ENCODE assay signal across 10 mouse cellular contexts in genomic region chr17:32771213-32771612, GRCm38 (mm10). TPM values are rescaled to one million over a fixed set of nuclear protein-coding genes. Genes with fewer than 3 reads are reported as not detected.
DNase-seq lines count a peak whose midpoint lies in the region; TF ChIP-seq lines count a peak whose summit lies in the region.
"Had no signal": no experiment of that assay in that cellular context is flagged by ENCODE, and none has a peak within 500 bp of the region (broad histone marks: within the 10 kb centered on the region; RNA-seq: fewer than 3 reads in every experiment).

No protein-coding gene starts in this region.

- peaks cover 36% of the 10 kb centered on the region for H3K36me3 ChIP-seq in kidney, adult 2 months (ENCODE audit: control insufficient read depth, insufficient read depth, low read length)
- peaks cover 38% of the 10 kb centered on the region for H3K36me3 ChIP-seq in thymus, adult 2 months (ENCODE audit: control insufficient read depth, insufficient read depth, low read length)

- no peak overlapping the region for H3K27ac ChIP-seq in kidney, adult 2 months (ENCODE audit: insufficient read depth, low read depth, low read length)
- no peak overlapping the region for H3K27ac ChIP-seq in thymus, adult 2 months (ENCODE audit: control insufficient read depth, insufficient read depth, low read length)
- H3K27ac ChIP-seq: heart, embryonic 10.5 days had no signal

- TF ChIP-seq POLR2A in kidney, adult 2 months (IDR thresholded peaks at IDR 0.05; ENCODE audit: low read depth, low read length) = no peak
- no peak for TF ChIP-seq POLR2A in thymus, adult 2 months (IDR thresholded peaks at IDR 0.05; ENCODE audit: control insufficient read depth, extremely low read depth, insufficient read depth, low read length, poor library complexity)

- H3K4me1 ChIP-seq in kidney, adult 2 months (ENCODE audit: control insufficient read depth, insufficient read depth, low read length) = no peaks in the 10 kb centered on the region; the same call in 1 of the 2 replicates
- no peaks in the 10 kb centered on the region for H3K4me1 ChIP-seq in thymus, adult 2 months (replicated peaks; ENCODE audit: control insufficient read depth, insufficient read depth, low read length)
- H3K4me1 ChIP-seq: heart, embryonic 10.5 days had no signal

- TF ChIP-seq CTCF in kidney, adult 2 months (conservative IDR thresholded peaks at IDR 0.05; ENCODE audit: insufficient read depth, insufficient read length, low read depth, low read length) = 0 out of 2 replicates have a peak, but pooled peaks have one; percentile 20
- TF ChIP-seq CTCF in thymus, adult 2 months (IDR thresholded peaks at IDR 0.05; ENCODE audit: borderline replicate concordance, control insufficient read depth, extremely low read depth, insufficient read depth, low read length, poor library complexity) = no peak

- no peak overlapping the region for H3K4me3 ChIP-seq in kidney, adult 2 months (ENCODE audit: insufficient read depth, low read depth, low read length)
- H3K4me3 ChIP-seq in thymus, adult 2 months (ENCODE audit: control insufficient read depth, insufficient read depth, low read length) = no peak overlapping the region
- H3K4me3 ChIP-seq: heart, embryonic 10.5 days; megakaryocyte, embryonic 14.5 days had no signal

- peak; percentile 9 for DNase-seq in adrenal gland, adult 2 months
- DNase-seq in adrenal gland, postnatal 25 days = no peak
- DNase-seq in kidney, adult 2 months = peak; percentile 25
- no peak for DNase-seq in kidney, adult 18-20 months
- peak; percentile 21 for DNase-seq in thymus, adult 2 months
- DNase-seq in thymus, postnatal 25 days = no peak
- no peak for DNase-seq in frontal cortex, postnatal 36 days (ENCODE audit: low spot score in 2 of 2)
- DNase-seq in embryo, embryonic 9.5 days (ENCODE audit: extremely low spot score) = no peak

- 33% methylated on average over 1 of the region's 1 CpGs for WGBS in kidney, adult 2 months
- 56% methylated on average over 1 of the region's 1 CpGs for WGBS in thymus, adult 2 months

- H3K27me3 ChIP-seq in kidney, adult 2 months (replicated peaks; ENCODE audit: control insufficient read depth, insufficient read depth, low read length) = no peaks in the 10 kb centered on the region
- no peaks in the 10 kb centered on the region for H3K27me3 ChIP-seq in thymus, adult 2 months (ENCODE audit: control insufficient read depth, insufficient read depth, low read length)
- H3K27me3 ChIP-seq: megakaryocyte, embryonic 14.5 days had no signal

RNA-seq across cellular contexts. Expression of gene Zfp871, which starts 16.9 kb away (rescaled TPM):
- total RNA-seq in adrenal gland, adult 2 months (2021) = 10 to 100 TPM; 41.3 to 45.9 TPM
- 3.8 and 4.8 TPM in 2 replicates for polyA plus RNA-seq in adrenal gland, adult 2 months (2012; rRNA removed)
- 40.0 and 63.0 TPM in 2 replicates for total RNA-seq in adrenal gland, postnatal 25 days (2021)
- 20.5 and 24.8 TPM in 2 replicates for polyA plus RNA-seq in kidney, adult 2 months (2012; rRNA removed)
- 25.7 and 29.7 TPM in 2 replicates for polyA plus RNA-seq in thymus, adult 2 months (2012; rRNA removed)

RNA-seq across cellular contexts. Expression of gene Zfp811, which starts 38.5 kb away (rescaled TPM):
- under 1 TPM; 0.43 to 0.69 TPM for total RNA-seq in adrenal gland, adult 2 months (2021)
- 0.02 TPM in 1 of 2 replicates, not detected in the other for polyA plus RNA-seq in adrenal gland, adult 2 months (2012; rRNA removed)
- total RNA-seq in adrenal gland, postnatal 25 days (2021) = 0.91 and 1.1 TPM in 2 replicates
- 0.14 and 0.16 TPM in 2 replicates for polyA plus RNA-seq in kidney, adult 2 months (2012; rRNA removed)
- polyA plus RNA-seq in thymus, adult 2 months (2012; rRNA removed) = 0.05 and 0.13 TPM in 2 replicates

RNA-seq across cellular contexts. Expression of gene Zfp799, which starts 58.8 kb away (rescaled TPM):
- 10 to 100 TPM in 1 of 2 experiments, 1 to 10 TPM in 1; 8.9 to 13.5 TPM for total RNA-seq in adrenal gland, adult 2 months (2021)
- 1.6 and 3.9 TPM in 2 replicates for polyA plus RNA-seq in adrenal gland, adult 2 months (2012; rRNA removed)
- 11.5 and 17.4 TPM in 2 replicates for total RNA-seq in adrenal gland, postnatal 25 days (2021)
- polyA plus RNA-seq in kidney, adult 2 months (2012; rRNA removed) = 3.4 and 3.6 TPM in 2 replicates
- 9.8 and 12.5 TPM in 2 replicates for polyA plus RNA-seq in thymus, adult 2 months (2012; rRNA removed)

Comparison
In these comparisons a context has a peak if more than half of its experiments do, and no peak if none do; other contexts are left out.
1. DNase-seq: peak in adrenal gland, adult 2 months (single experiment), kidney, adult 2 months (single experiment) and thymus, adult 2 months (single experiment); none in adrenal gland, postnatal 25 days (single experiment), kidney, adult 18-20 months (single experiment), thymus, postnatal 25 days (single experiment), frontal cortex, postnatal 36 days (0 of 2) and embryo, embryonic 9.5 days (single experiment).